Mouse (Mus musculus) right cerebral cortex, adult 18-20 months (tissue): Measurements from ENCODE around the gene Trex1.
A peak's percentile ranks its signal among the peaks of the same experiment; 100 is the strongest.

Experiments
- DNase-seq: peaks from one replicate; pipeline ENCODE4 v3.0.0; 2022; ENCODE audit warnings: mixed read lengths

The Trex1 gene

GRCm38 (mm10) chr9:109050674-109050997, 8.9 kb downstream of the Trex1 start:
- no peak for DNase-seq

- no peak for DNase-seq
Measured at GRCm38 (mm10) chr9:109049996-109050673, 9.4 kb downstream of the Trex1 start.

GRCm38 (mm10) chr9:109049316-109049715, 10.2 kb downstream of the Trex1 start:
- DNase-seq: no peak

GRCm38 (mm10) chr9:109046306-109046705, 13.2 kb downstream of the Trex1 start:
- no peak for DNase-seq

- DNase-seq: no peak
Measured at GRCm38 (mm10) chr9:109041351-109041750, 18.2 kb downstream of the Trex1 start.

- no peak for DNase-seq
Measured at GRCm38 (mm10) chr9:109040906-109041305, 18.6 kb downstream of the Trex1 start.

GRCm38 (mm10) chr9:109040216-109040615, 19.3 kb downstream of the Trex1 start:
- no peak for DNase-seq

- no peak for DNase-seq
Measured at GRCm38 (mm10) chr9:109039681-109040080, 19.9 kb downstream of the Trex1 start.

- DNase-seq: no peak
Measured at GRCm38 (mm10) chr9:109038901-109039364, 20.6 kb downstream of the Trex1 start.

GRCm38 (mm10) chr9:109038086-109038895, 21.2 kb downstream of the Trex1 start, which contains the start of gene Shisa5:
Shisa5 (plus strand) TSS chr9:109038565.
- no peak for DNase-seq

- DNase-seq: no peak
Measured at GRCm38 (mm10) chr9:109032435-109032834, 27.1 kb downstream of the Trex1 start.

- no peak for DNase-seq
Measured at GRCm38 (mm10) chr9:109031686-109032085, 27.8 kb downstream of the Trex1 start.

GRCm38 (mm10) chr9:109031001-109031400, 28.5 kb downstream of the Trex1 start:
- DNase-seq: no peak

GRCm38 (mm10) chr9:109030312-109030711, 29.2 kb downstream of the Trex1 start:
- no peak for DNase-seq

GRCm38 (mm10) chr9:109028919-109029318, 30.6 kb downstream of the Trex1 start:
- DNase-seq: no peak

GRCm38 (mm10) chr9:109028421-109028820, 31.1 kb downstream of the Trex1 start:
- DNase-seq: no peak

- DNase-seq: no peak
Measured at GRCm38 (mm10) chr9:109027521-109027920, 32.0 kb downstream of the Trex1 start.

GRCm38 (mm10) chr9:109022866-109023685, 36.5 kb downstream of the Trex1 start:
- peak; percentile 69 for DNase-seq

- DNase-seq: no peak
Measured at GRCm38 (mm10) chr9:109021428-109021827, 38.1 kb downstream of the Trex1 start.

GRCm38 (mm10) chr9:109016973-109017604, 42.4 kb downstream of the Trex1 start:
- no peak for DNase-seq

GRCm38 (mm10) chr9:109015397-109015796, 44.1 kb downstream of the Trex1 start:
- no peak for DNase-seq

- DNase-seq: no peak
Measured at GRCm38 (mm10) chr9:109010316-109010690, 49.2 kb downstream of the Trex1 start.
